Mouse (Mus musculus): ENCODE data around the gene Slc12a8.

- TF ChIP-seq CTCF (IDR thresholded peaks at IDR 0.05; ENCODE audit: low read depth, low read length), result no peak
- no peak for TF ChIP-seq EP300 (IDR thresholded peaks at IDR 0.05; ENCODE audit: insufficient read depth, low read depth, low read length)
These were observed 149.1 kb downstream of the Slc12a8 start for GRCm38 (mm10) chr16:33666226-33666625.

Measured in ES-Bruce4 (cell line).